Mouse (Mus musculus): ENCODE data around the gene Col5a2.

GRCm38 (mm10) chr1:45523601-45524000, 20.5 kb upstream of the Col5a2 start:
- no peak for TF ChIP-seq POLR2A (IDR thresholded peaks at IDR 0.05; ENCODE audit: borderline replicate concordance, low read depth, low read length)
- no peak for TF ChIP-seq CTCF (IDR thresholded peaks at IDR 0.05; ENCODE audit: low read depth, low read length)
